Mouse (Mus musculus) hindlimb bud, embryonic 11.5 days (tissue): ENCODE measurements around the gene Sdk1.
"Not testable (repeated sequence)": the region's sequence is repeated elsewhere in the genome, so short reads cannot be mapped to it uniquely, and the experiment has no call there.

Experiments
- DNase-seq: peaks from one replicate; pipeline ENCODE4 v3.0.0-alpha.2; 2012; ENCODE audit warnings: low read depth, low spot score; ENCODE audit errors: extremely low spot score

The Sdk1 gene

DNA sequence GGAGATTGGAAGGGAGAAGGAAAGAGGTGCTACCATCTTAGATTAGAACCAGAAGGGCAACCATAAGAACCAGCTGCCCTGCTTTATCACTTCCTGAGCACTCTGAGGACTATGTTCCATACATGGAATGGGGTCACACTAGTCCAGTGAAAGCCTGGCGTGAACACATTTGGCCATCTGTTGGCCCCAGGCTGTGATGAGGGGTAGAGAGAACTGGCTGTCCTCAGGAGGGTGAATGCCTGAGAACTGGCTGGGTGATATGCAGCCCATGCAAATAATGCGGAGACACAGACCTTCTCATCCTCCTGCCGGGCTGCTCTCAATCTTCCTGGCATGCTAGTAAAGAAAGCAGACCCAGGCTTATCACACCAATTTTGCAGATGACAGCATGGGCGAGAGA, 384.1 kb downstream of the Sdk1 start:
- no peak for DNase-seq

DNA sequence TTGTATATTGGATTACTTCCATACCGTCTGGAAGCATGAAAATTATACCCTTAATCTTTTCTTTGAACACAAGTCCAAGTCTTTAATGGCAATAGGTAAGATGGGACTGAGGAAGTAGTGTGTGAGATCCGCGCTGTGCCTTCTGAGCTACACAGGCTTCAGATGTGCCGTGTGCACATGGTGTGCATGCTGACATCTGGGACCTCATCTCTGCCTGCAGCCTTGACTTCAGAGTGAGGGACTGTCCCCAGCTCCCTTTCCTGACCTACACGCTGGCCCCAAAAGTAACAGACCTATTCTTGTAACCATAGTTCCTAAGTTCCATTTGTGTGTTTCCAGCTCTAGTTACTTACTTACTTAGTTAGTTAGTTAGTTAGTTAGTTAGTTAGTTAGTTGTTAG, 390.4 kb downstream of the Sdk1 start:
- no peak for DNase-seq

DNA sequence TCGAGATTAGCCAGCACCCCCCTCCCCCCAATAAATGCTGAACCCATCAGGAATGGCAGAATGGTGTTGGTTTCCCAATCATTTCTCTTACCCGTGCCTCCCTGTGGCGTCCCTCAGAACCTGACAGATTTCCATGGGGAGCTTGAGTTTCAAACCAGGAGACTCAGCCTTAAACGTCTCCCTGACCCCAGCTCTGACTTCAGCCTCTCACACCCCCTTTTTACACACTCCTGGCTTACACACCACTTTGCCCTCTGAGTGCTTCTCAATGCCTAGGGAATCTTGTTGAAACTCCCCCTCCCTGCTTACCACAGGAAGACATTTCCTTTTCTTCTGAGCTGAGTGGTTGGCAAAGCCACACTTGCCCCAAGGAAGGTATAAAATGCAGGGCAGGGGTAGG, 392.0 kb downstream of the Sdk1 start:
- no peak for DNase-seq

DNA sequence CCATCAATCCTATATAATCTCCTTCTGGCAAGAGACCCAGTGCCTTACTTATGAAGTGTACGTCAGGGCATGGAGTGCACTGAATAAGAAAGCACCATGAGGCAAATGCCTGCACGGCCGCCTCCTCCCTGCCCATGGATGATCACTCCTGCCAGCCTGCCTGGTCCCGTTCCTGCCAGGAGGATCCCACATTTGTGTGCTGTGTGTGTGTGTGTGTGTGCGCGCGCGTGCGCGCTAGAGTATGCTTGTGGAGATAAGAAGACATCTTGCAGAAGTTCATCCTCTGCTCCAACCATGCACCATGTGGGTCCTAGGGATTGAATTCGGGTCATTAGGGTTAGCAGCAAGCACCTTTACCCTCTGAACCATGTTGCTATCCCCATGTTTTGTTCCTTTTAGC, 395.1 kb downstream of the Sdk1 start:
- DNase-seq = no peak

DNA sequence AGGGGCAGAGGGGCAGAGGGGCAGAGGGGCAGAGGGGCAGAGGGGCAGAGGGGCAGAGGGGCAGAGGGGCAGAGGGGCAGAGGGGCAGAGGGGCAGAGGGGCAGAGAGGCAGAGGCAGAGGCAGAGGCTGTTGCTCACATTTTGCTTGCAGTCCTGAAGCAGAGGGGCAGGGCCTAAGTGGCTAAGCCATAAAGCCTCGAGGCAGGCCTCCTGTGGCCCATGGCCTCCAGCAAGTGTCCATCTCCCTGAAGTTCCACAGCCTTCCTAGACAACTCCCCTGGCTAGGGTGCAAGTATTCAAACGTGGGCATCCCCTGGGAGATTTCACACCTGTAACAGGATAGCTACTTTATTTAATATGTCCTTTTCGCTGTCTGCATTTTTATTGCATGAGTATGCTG, 395.8 kb downstream of the Sdk1 start:
- DNase-seq = not testable (repeated sequence)

DNA sequence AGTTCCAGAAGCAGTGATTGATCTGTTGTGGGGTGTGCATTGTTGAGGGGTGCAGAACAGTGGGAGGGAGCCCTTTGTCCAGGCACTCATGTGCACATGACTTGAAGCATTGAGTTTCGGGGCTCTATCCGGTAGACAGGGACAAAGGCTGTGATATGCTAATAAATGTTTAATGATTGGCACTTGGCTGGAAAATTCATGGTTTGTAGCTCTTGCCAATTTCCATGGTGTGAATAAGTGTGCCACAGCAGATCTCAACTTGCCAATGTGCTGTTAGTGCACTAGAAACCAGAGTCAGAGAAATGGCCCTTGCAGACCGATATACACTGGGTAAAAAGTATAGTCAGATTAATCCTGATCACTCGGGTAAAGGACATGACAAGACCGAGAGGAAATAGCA, 404.4 kb downstream of the Sdk1 start:
- DNase-seq = no peak

DNA sequence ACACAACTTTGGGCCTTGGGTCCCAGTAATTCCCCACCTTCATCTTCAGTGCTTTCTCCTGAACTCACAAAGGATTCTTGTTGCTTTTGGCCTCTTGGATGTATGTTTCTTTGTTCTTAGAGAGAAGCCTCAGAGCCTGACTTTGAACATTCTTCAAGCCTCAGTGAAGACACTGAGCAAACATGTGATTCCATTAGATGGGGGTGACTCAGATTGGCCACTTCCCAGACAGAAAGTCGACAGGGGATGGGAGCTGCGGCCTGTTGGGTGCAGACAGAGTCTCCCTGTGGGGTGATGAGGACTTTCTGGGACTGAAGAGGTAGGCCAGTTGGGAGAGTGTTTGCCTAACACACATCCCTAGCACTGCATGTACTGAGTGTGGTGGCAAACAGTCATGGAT, 405.3 kb downstream of the Sdk1 start:
- DNase-seq = no peak

DNA sequence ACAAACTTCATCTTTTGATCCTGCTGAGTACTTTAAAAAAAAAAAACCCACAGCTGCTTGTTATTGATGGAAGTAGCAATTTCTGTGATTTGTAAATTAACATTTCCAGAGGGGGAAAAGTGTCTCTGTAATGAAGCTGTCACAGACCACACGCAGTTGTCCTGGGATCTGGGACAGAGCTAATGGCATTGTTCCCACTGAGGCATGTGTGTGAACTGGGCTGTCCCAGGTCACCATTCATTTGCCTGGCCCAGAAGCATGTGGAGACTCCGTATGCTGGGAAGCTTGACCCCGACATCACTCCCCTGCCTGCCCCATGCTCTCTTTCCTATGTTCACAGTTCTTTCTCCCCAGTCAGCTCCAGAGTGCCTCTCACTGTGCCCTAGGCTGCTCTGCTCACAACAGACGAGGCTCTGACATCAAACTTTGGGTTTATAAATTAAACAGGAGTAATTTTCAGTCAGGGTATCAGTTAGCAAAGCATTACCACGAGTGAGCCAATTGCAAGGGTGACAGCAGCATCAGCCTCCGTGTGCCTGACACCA, 408.6 kb downstream of the Sdk1 start:
- DNase-seq = no peak

DNA sequence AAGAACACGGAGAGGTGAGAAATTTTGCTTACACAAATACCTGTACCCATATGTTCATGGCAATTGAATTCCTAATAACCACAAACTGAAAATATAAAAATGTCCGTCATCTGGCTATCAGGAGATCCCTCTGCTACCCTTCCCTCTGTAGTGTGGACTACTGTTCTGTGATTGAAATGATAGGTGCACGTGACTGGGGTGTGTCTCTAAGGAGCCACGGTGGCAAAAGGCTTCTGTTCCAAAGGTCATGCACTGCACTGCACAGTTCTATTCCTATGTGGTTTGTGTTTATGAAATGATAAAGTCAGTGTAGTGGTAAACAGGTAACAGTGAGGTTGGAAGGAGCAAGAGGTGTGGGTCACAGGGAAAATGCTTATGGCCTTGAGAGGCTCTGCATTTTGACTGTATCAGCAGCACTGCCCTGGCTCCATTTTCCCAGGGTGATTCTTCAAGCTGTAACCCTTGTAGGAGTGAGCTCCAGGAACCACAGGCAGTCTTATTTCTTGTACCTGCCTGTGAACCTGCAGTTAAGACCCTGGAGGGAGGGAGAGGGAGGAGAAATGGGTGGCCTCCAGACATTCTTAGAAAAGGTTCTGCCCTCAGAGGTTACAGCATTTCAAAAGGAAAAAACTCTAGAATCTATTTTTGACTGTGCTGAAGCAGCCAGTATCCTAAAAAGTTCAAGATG, 410.5 kb downstream of the Sdk1 start:
- DNase-seq = no peak

DNA sequence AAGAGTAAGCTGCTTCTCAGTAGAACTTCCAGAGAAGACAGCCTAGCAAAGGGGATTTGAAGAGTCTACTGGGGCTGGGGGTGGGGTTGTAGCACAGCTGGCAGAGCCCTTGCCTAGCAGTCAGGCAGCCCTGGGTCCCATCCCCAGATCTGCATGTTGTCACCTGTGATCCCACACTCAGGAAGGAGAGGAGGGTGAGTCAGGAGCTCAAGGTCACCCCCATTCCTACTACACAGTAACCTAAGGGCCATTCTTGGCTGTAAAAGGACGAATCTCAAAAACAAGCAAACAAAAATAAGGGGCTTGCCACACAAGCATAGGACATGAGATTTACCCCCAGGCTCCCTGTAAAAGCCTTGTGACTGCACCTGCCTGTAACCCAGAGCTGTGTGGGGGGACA, 435.1 kb downstream of the Sdk1 start:
- DNase-seq = no peak

DNA sequence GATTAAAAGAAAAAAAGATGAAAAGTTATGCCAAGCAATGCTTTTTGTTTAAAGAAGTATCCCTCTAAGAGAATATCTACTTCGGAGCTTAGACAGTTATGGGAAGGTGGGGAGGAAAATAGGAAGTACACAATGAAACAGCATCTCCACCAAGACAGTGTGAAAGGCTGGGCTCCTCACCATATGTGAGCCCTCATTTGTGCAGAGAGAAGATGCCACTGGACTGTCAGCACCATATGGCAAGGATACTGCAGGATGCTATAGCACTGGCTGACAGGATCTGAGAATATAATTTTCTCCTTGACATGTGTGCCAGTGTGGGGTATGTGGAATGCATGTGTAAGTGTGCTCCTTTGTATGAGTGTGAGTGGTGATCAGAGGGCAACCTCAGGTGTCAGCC, 435.7 kb downstream of the Sdk1 start:
- DNase-seq = no peak

DNA sequence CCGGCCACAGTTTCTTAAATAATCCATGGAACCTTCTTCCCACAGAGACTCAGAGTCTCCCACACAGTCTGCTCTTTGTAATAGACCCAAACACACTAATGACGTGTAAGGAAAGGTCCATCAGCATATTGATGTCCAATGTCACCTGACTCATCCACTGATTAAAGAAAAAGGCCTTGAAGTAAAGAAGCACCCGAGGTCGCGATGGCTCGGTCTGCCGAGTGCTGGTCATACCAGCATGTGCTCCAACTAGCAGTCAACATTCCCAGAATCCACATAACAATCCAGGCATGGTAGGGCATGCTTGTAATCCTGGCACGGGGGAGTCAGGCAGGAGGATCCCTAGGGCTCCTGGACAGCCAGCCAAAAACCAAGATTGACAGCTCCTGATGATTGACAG, 436.6 kb downstream of the Sdk1 start:
- no peak for DNase-seq

DNA sequence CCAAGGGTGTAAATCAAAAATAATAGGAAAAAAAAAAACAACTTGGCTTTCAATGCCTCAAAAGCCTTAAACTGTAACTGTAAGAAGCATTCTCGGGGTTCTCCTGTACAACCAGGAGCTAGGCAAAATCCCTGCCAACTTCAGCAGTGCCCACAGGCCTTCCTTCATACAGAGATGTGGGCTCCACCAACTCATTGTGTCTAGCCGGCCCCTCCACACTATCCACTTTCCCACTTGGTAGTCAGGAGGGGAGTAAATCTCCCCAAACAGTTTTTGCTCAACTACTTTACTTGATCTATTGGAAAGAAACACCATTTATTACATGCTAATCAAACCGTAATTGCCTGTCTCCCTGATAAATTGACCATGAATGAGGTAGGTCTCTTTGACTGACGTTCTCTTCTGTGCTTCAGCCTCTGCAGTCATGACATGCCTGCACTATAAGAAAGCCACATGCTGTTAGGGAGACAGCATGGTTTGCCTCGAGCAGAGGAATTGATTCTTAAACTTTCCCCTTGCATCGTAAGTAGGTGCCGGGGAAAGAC, 445.7 kb downstream of the Sdk1 start:
- DNase-seq = no peak

DNA sequence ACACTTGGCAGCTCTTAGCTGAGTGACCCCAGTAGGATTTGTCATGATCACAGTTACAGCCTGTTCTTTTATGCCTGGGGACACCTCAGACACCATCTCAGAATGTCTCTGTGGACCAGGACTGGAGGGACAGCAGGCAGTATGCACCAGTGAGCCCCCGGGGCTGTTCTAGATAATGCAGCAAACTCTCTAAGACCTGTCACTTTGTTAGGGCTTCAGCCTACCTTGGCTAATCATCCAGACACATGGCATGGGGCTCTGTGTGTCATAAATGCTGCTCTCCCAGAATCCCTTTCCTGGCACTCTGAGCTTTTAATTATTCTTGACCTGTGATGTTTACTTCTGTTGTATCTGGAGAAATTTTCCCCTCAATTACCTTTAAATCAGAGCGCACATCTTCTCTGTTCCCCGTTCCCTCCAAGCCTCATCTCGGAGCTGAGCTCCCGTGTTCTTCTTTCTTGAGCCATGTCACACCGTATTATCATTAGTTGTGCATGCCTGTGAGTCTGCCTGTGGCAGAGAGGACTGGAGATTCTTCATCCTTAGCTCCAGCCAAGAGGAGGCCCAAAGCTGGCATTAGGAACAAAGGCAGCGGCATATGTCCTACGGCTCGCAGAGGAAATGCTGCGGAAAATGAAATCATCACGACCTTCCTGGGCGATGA, 448.3 kb downstream of the Sdk1 start:
- no peak for DNase-seq

DNA sequence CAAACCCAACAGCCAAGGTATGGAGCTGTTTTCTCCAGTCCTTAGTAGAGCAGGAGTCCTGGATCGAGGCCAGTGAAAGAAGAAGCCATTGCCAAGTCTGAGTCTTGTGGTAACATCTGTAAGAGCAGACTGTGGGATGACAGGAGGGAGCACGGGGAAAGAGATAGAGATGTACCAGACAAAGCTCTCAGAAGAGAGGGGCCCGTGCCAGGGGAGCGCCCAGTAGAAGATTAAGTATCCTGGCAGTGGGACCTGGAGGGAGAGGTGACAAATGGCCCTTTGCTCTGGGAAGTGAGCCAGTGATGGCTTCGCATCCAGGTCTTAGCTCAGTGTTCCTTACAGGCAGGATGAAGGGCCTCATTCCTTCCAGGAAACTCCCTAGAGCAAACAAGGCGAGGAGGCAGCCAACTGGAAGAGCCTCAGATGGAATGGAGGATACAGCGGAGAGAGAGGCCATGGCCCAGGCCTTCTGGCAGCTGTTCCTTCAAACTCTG, 450.2 kb downstream of the Sdk1 start:
- DNase-seq = no peak

DNA sequence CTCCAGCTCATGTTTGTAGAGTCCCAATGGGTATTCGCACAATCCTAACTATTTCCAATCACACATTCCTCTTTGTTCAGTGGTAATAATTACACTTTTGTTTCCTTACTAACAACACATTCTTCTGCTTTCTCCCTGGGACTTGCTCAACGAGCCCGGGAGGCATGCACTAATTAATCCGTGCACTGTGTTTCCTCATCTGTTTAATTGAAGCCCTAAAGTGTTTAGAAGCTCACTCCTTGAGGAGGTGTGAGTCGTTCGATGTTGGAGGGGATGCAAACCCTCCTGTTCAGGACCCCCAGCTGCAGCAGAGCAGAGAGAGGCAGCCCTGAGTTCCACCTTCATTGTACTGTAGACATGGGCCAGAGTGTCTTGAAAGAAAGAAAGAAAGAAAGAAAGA, 452.4 kb downstream of the Sdk1 start:
- DNase-seq = no peak

DNA sequence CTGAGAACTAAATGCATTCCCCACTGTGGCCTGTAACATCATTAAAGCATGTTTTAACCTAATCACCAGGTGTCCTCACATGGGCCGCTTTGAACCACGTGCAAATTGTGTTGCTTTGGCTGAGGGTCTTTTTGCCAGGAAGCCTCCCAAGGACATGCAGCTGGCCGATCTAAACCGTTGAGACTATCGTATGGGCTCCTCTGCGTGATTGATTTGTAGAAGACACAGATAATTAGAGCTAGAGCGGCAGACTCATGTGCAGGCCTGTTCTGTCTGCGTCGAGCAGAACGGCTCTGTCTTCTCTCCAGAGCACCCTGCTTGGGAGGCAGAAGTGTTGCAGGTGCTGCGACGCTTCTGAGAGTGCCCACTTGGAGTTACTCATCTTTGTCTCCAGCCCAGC, 453.6 kb downstream of the Sdk1 start:
- DNase-seq = no peak

DNA sequence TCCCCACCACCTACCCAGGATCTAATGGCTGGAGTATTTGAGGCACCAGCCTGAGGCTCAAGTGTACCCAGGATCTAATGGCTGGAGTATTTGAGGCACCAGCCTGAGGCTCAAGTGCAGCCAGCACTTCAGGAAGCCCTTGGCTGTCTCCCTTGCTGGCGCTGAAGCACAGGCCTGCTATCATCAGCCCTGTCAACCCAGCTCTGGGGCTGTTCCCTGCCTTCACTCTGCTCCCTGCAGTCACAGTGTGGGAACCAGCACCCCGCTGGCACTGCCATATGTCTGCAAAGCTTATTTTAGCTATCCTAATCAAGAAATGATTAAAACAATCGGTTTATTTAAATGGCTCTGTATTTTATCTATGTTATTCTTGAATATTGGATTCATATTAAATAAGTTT, 457.1 kb downstream of the Sdk1 start:
- no peak for DNase-seq

DNA sequence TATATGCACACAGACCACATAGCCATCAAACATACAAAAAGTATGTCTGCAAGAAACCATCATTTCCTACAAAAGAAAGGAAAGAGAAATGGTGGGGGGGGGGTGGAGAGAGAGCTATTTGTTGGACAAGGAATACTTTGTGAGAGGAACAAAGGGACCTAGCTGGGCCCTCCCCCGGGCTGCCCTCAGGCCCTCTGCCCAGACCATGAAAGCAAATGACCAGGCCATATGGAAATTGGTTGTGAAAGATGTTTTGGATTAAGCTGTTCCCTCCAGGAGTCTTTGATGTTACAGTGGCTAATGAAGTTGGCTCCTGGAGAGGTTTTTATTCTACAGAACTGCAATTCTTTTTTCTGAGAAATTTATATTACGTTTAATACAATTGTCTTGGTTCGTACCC, 479.5 kb downstream of the Sdk1 start:
- DNase-seq = peak; percentile 72

DNA sequence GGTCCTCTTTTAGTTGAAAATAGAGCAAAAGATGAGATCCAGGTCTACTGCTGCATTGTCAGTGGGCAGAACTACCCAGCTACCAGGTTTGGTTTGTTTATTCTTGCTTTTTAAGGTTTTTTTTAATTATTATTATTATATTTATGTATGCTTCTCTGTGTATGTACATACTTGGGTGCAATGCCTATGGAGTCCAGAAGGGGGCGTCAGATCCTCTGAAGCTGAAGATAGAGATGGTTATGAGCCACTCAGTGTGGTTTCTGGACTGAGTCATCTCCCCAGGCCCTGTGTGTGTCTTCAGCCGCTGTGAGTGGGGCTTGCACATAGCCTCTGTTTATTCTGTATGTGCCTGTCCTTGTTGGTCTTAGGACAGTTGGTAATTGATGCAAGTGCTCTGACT, 486.7 kb downstream of the Sdk1 start:
- DNase-seq = no peak

DNA sequence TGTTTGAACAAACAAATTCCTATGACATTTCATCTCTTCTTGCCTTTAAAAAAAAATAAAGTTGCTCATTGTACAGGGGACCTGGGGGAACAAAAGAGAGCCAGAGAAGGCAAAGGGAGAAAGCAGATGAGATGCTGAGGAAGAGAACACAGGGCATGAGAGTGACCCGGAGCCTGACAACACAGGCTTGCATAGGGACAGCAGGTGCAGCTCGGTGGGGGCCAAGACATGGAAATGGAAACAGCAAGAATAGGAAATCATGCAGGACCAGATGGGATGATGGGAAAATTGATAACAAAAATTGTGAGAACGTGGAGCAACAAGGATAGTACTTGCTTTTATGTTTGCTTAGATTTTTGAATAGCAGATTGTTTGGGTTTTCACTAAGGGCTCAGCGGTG, 488.7 kb downstream of the Sdk1 start:
- DNase-seq = no peak

DNA sequence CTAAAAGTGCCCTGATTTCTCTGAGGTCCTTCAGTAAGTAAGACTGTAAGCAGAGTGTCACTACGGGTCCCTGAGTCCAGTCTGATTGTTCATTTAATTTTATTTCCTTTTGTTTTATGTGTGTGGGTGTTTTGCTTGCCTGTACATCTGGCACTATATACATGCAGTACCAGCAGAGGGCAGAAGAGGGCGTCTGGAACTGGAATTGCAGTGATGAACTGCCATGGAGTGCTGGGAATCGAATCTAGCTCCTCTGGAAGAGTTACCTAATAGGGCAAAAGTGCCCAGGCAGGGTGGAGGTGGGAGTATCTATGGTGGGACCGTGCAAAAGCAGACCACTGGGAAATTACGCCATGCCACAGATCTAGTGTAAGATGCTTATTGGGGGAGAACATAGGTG, 497.4 kb downstream of the Sdk1 start:
- no peak for DNase-seq
